Mouse (Mus musculus) neural tube, embryonic 12.5 days (tissue): ENCODE results near the gene Zfp646. TPM values are rescaled to one million over a fixed set of nuclear protein-coding genes. Genes with fewer than 3 reads are reported as not detected.

Experiments used
- polyA plus RNA-seq: library from polyadenylated mRNA; unstranded; fragments of >200 nt; fragmentation: Nextera tagmentation; extraction: Ambion mirVana; gene quantifications from 2 replicates; pipeline ENCODE4 v1.2.1, GENCODE M21; 2016

The Zfp646 gene
- polyA plus RNA-seq, 1 experiment from 2014 or later = 19.5 TPM

Other genes with a start within 250 kb of the Zfp646 start
- 71.1 and 74.7 TPM in 2 replicates for gene Bcl7c, start 167.3 kb upstream of the Zfp646 start, polyA plus RNA-seq
- 5.8 TPM in 2 replicates for gene Ctf1, start 163.5 kb upstream of the Zfp646 start, polyA plus RNA-seq
- gene Ctf2, start 144.1 kb upstream of the Zfp646 start, polyA plus RNA-seq = 0.22 and 0.28 TPM in 2 replicates
- gene Fbxl19, start 131.7 kb upstream of the Zfp646 start, polyA plus RNA-seq = 10.2 and 13.0 TPM in 2 replicates
- 7.9 and 9.9 TPM in 2 replicates for gene Orai3, start 106.4 kb upstream of the Zfp646 start, polyA plus RNA-seq
- 20.3 and 22.5 TPM in 2 replicates for gene Setd1a, start 99.6 kb upstream of the Zfp646 start, polyA plus RNA-seq
- gene Gm49388, start 90.6 kb upstream of the Zfp646 start, polyA plus RNA-seq = not detected in 2 replicates
- gene Hsd3b7, start 75.6 kb upstream of the Zfp646 start, polyA plus RNA-seq = 7.8 and 9.0 TPM in 2 replicates
- gene Stx4a, start 51.9 kb upstream of the Zfp646 start, polyA plus RNA-seq = 19.2 and 19.3 TPM in 2 replicates
- 19.0 and 19.2 TPM in 2 replicates for gene Stx1b, start 51.7 kb upstream of the Zfp646 start, polyA plus RNA-seq
- gene Zfp668, start 607 bp downstream of the Zfp646 start, polyA plus RNA-seq = 34.7 and 38.9 TPM in 2 replicates
- gene Prss53, start 14.7 kb downstream of the Zfp646 start, polyA plus RNA-seq = 0.98 and 1.1 TPM in 2 replicates
- gene Gm21974, start 19.2 kb downstream of the Zfp646 start, polyA plus RNA-seq = not detected in 2 replicates
- gene Vkorc1, start 19.4 kb downstream of the Zfp646 start, polyA plus RNA-seq = 55.2 and 57.5 TPM in 2 replicates
- 74.1 and 79.1 TPM in 2 replicates for gene Bckdk, start 27.9 kb downstream of the Zfp646 start, polyA plus RNA-seq
- 50.9 and 51.0 TPM in 2 replicates for gene Kat8, start 36.3 kb downstream of the Zfp646 start, polyA plus RNA-seq
- gene Prss8, start 53.9 kb downstream of the Zfp646 start, polyA plus RNA-seq = 0.58 and 1.1 TPM in 2 replicates
- 9.2 and 12.2 TPM in 2 replicates for gene Prss36, start 70.5 kb downstream of the Zfp646 start, polyA plus RNA-seq
- gene Fus, start 91.2 kb downstream of the Zfp646 start, polyA plus RNA-seq = 481 and 511 TPM in 2 replicates
- gene Pycard, start 117.6 kb downstream of the Zfp646 start, polyA plus RNA-seq = 6.5 and 6.9 TPM in 2 replicates
- 0.23 TPM in 1 of 2 replicates, not detected in the other for gene Trim72, start 127.7 kb downstream of the Zfp646 start, polyA plus RNA-seq
- gene Itgam, start 186.4 kb downstream of the Zfp646 start, polyA plus RNA-seq = 0.91 and 1.1 TPM in 2 replicates
- gene Gm49368, start 186.5 kb downstream of the Zfp646 start, polyA plus RNA-seq = not detected in 2 replicates